Mouse (Mus musculus) adrenal gland, adult 10 weeks (tissue): ENCODE results near the gene Hoxd4. TPM values are rescaled to one million over a fixed set of nuclear protein-coding genes. Genes with fewer than 3 reads are reported as not detected.

Source experiments
- polyA plus RNA-seq: library from polyadenylated mRNA; stranded (reverse); fragments of 350-450 nt; fragmentation: Illumina TruSeq; extraction: RNeasy Lipid Tissue Mini Kit (QIAGEN cat#74804); gene quantifications from one replicate; pipeline ENCODE4 v1.2.3, GENCODE M21; 2014; ENCODE audit warnings: low read depth, low replicate concordance

Gene Hoxd4
- 5.1 TPM for polyA plus RNA-seq

GRCm38 (mm10) chr2:74711721-74712621 is at the start of gene Hoxd4, which contains the start of gene Hoxd3:
Gene Hoxd4, plus strand, starts transcription at chr2:74711929.
Gene Hoxd3, plus strand, starts transcription at chr2:74711927.

GRCm38 (mm10) chr2:74667842-74668357 is 43.8 kb upstream of the Hoxd4 start, which contains the start of gene Hoxd13:
Gene Hoxd13, plus strand, starts transcription at chr2:74668310.

GRCm38 (mm10) chr2:74674881-74675665 is 36.7 kb upstream of the Hoxd4 start, which contains the start of gene Hoxd12:
Gene Hoxd12, plus strand, starts transcription at chr2:74675013.

GRCm38 (mm10) chr2:74678891-74679595 is 32.7 kb upstream of the Hoxd4 start, which contains the start of gene Hoxd11:
Gene Hoxd11, plus strand, starts transcription at chr2:74679557.

GRCm38 (mm10) chr2:74691022-74691951 is 20.4 kb upstream of the Hoxd4 start, which contains the start of gene Hoxd10:
Gene Hoxd10, plus strand, starts transcription at chr2:74691924.

GRCm38 (mm10) chr2:74697567-74698121 is 14.1 kb upstream of the Hoxd4 start, which contains the start of gene Hoxd9:
Gene Hoxd9, plus strand, starts transcription at chr2:74697727.

GRCm38 (mm10) chr2:74704393-74704998 is 7.2 kb upstream of the Hoxd4 start, which contains the start of gene Hoxd8:
Gene Hoxd8, plus strand, starts transcription at chr2:74704615.

GRCm38 (mm10) chr2:74726551-74726950 is 14.8 kb downstream of the Hoxd4 start, which contains the start of gene Gm28230:
Gene Gm28230, plus strand, starts transcription at chr2:74726728.

GRCm38 (mm10) chr2:74762522-74763244 is 51.0 kb downstream of the Hoxd4 start, which contains the start of gene Hoxd1:
Gene Hoxd1, plus strand, starts transcription at chr2:74762980.

Other genes with a start within 250 kb of the Hoxd4 start
- 47.4 TPM for gene Lnpk, start 132.5 kb upstream of the Hoxd4 start, polyA plus RNA-seq
- gene Evx2, start 52.4 kb upstream of the Hoxd4 start, polyA plus RNA-seq = not detected
- not detected for gene Hoxd13, start 43.6 kb upstream of the Hoxd4 start, polyA plus RNA-seq
- not detected for gene Hoxd12, start 36.9 kb upstream of the Hoxd4 start, polyA plus RNA-seq
- not detected for gene Hoxd11, start 32.4 kb upstream of the Hoxd4 start, polyA plus RNA-seq
- 0.29 TPM for gene Hoxd10, start 20.0 kb upstream of the Hoxd4 start, polyA plus RNA-seq
- gene Hoxd9, start 14.2 kb upstream of the Hoxd4 start, polyA plus RNA-seq = 2.2 TPM
- gene Hoxd8, start 7.3 kb upstream of the Hoxd4 start, polyA plus RNA-seq = 46.0 TPM
- gene Hoxd3, start within 50 bp of the Hoxd4 start, polyA plus RNA-seq = 0.99 TPM
- 0.35 TPM for gene Gm28230, start 14.8 kb downstream of the Hoxd4 start, polyA plus RNA-seq
- not detected for gene Hoxd1, start 51.1 kb downstream of the Hoxd4 start, polyA plus RNA-seq
- gene Mtx2, start 113.9 kb downstream of the Hoxd4 start, polyA plus RNA-seq = 252 TPM